Mouse (Mus musculus): Measurements from ENCODE around the gene Tango2.
A peak's percentile ranks its signal among the peaks of the same experiment; 100 is the strongest.

Tango2 gene

DNA sequence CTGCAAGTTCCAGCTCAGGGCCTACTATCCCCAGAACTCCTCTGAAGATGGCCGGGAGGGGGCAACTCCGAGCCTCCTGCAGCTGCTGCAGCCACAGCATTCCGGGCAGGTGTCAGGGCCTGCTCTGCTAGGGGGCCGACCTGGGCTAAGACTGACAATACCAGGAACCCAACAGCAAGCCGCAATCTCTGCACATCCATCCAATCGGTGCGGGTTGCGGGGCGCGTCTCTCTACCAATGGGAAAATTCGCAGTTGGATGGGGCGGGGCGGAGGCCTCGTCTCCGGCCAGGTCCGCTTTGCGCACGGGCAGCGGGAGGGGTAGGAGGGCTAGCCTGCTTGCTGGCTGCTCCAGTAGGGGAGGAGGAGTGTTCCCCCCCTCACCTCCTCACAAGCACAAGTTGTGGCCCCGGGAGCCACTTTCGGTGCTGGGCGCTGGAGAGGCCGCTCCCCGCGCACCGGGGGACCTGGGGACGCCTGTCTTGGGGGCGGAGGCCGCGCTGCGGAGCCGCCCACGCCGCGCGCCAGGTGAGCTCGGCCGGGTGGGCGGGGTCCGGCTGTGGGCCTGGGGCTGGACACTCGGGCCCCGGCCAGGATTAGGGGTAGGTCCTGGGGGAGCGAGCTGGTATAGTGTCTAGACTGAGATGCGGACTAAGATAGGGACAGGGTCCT, at the start of gene Tango2, which contains the start of gene Arvcf:
Tango2 (minus strand) TSS at position 173 of the 670 bp plus-strand sequence.
Arvcf (plus strand) TSS at position 252 of the 670 bp plus-strand sequence.
- peak; percentile 96 to 98 for DNase-seq

DNA sequence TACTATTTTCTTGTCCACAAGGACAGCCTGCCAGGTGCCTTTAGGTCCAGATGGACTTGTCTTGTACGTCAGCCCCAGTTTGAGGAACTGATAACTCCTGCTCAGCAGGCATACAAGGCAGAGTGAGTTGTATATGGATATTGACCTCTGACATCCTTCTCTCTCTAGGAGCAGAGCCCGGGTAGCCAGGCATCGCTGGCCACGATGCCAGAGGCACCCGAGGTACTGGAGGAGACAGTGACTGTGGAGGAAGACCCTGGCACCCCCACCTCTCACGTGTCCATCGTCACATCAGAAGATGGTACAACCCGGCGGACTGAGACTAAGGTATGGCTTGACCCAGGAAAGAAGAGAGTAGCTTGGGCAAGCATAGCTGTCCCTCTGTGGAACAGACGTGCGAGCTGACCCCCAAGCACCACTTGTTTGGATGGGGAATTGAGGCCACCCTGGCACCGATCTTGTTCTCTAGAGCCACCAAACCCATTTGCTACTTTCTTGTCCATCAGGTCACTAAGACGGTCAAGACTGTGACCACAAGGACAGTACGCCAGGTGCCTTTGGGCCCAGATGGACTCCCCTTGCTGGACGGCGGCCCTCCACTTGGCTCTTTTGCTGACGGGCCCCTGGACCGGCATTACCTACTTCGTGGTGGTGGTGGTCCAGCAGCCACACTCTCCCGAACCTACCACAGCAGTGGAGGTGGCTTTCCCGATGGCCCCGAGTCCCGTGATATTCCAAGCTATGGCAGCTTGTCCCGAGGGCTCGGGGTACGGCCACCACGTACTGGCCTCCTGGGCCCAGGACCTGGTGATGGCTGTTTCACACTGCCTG, 49.1 kb upstream of the Tango2 start:
- peak in 1 of 2 experiments; percentile 21 for DNase-seq

DNA sequence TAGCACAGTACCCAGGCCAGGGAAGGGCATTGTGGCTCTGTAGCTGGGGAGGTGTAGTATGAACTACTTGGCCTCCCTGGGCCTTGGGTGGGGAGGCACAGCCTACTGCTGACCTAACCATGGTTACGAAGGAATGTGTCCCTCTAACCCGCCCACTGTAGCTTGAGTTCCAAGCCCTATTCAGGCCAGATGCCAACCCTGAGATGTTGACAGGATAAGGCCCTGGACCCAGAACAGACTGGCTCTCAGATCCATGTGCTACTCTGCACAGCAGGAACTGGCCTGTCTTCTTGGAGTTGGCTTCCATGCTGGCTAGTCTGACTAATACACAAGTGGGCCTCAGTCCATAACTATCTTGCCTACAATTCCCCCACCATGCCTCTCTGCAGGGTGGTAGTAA, 48.3 kb upstream of the Tango2 start:
- DNase-seq: peak; percentile 78 to 84

DNA sequence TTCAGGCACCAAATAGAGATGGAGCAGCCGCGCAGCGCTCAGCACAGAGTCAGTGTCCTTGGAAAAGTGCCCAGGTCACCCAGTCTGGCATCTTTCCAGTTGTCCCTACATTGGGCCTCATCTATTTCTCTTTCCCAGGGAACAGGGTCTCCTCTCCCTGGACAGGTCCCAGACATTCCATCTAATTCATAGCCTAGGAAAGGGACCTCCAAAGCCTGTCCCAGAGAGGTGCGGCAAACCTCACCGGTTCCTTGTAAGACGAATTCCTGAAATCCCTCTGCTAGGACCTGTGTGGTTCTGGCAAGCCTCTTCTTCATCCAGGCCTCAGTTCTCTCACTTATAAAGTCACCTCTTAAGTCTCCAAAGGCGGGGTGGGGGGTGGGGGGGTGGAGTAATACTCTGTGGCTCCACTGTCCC, 47.7 kb upstream of the Tango2 start:
- DNase-seq: peak; percentile 58 to 69

DNA sequence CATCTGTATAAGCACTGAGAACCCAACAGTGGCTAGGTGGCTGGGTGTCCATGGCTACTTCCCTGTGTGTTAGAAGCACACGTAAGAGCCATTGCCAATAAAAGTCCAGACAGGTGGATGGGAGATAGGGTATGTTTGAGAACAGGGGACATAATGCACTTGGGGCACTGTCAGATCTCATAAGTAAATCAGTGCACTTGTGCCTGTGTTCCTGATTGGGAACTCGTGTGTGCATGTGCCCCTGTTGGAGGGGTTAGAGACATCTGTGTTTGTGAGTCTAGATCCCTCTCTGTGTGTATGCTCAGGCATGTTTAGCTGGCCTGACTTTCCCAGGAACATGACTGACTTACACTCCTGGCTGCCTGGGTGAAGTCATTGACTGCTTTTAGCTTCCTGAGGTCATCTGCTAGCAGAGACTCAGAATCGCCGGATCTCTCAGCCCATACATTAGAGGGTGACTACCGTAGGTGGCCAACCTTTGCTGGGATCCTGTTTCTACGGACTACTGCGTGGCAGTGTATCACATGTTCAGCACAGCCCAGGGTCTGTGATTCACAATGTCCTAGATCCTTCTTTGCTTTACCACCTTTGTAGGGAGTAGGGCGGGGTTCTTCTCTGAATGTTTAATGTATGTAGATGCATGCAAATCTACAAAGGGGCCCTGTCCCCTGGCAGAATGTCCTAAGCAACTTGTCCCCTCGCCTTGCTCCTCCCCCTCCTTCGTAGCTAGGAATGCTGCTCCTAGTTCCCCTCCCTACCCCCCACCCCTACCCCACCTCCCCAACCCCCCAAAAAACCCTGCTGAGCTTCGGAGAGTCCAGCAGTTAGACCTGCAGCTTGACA, 47.1 kb upstream of the Tango2 start:
- peak; percentile 43 to 45 for DNase-seq

DNA sequence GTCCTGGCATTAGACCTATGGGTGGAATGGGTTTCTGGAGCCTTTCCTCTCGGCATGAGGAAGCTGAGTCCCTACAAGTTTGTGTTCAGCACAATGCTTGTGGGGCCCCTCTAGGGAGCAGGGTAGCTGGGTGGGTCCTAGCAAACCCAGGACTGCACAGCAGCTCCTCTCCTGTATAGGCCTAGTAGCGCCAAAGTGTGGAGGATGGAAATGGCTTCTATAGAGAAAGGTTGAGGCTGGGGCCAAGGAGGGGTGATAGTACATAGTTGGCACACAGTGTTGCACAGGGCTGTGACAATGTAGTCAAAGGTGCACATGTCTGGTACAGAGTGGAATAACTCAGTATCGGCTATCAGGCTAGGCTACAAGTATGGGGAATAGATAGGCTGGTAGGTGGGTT, 46.2 kb upstream of the Tango2 start:
- no peak for DNase-seq

DNA sequence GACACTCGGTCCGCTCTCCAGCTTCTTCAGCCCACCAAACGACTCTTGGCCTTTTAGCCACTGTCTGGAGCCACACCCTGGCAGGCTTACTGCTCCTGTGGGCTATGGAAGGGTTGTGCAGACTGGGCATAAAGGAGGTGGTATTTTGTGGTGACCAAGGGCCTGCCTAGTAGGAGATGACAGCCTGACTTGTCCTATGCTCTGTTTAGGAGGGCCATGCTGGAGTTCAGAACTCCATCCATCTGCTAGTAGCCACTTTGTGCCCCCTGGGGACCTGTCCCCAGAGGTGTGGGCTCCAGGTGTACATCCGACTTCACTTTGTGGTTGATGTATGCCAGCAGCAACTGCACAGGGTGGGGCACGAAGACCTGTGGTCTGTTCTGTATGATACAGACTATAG, 45.7 kb upstream of the Tango2 start:
- DNase-seq: peak in 1 of 2 experiments; percentile 16

DNA sequence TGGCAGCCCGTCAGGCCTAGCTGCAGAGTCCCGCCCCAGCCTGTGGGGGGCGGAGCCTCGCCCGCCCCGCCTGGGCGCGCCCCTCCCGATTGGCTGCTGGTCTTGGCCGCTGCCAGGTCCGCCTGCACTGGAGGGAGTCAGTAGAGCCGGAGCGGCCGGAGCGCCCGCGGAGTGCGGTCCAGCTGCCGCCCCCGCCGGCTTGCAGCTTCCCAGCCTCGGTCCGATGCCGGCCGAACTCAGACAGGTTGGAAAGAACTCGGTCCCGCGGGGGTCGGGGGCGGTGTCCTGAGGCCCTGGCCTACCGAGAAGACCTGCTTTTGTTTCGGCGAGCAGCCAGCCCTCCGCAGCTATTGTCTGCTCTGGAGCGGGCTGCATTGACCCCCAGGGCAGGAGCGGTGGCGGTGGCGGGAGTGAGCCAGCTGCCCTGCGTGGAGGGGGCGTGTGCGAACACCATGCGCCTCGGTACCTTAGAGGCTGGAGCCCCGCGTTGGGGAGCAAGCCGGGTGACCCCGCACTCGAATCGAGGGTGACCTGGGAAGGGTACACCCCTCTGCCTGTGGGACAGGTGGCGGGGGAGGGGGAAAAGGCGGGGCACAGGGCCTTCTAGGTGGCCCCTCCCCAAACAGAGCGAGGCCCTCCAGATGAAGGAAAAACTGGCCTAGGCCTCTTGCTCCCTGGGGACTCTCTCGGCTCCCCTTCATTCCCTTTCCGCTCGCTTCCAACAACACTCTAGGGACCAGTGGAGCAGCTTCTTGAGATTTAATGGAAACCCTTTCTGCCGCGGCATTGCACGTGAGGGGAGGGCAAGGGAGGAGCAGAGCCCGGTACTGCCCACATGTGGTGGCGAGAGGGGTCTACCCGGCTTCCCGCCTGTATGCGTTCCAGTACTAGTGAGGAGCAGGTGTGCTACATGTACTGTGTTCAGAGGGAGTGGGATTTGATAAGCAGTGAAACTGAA, 44.8 kb upstream of the Tango2 start:
- peak; percentile 72 to 83 for DNase-seq

DNA sequence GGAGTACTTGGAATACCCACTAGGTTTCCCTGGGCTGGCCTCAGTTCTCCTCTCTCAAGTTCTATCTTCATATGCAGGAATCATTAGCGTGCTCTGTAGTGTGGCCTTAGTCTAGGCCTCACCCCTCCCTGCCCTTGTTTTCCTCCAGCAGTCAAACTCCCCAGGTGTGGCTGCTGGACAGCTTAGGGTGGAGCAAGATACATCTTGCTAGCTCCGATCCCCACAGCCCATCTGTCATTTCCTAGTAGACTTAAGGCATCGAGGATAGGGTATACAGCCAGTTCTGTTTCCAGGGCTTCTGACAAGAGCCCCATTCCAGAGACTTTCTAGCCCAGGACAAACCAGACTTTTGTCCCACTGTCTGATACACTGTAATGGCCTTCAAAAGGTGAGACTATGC, 43.8 kb upstream of the Tango2 start:
- DNase-seq: peak; percentile 4 to 9

DNA sequence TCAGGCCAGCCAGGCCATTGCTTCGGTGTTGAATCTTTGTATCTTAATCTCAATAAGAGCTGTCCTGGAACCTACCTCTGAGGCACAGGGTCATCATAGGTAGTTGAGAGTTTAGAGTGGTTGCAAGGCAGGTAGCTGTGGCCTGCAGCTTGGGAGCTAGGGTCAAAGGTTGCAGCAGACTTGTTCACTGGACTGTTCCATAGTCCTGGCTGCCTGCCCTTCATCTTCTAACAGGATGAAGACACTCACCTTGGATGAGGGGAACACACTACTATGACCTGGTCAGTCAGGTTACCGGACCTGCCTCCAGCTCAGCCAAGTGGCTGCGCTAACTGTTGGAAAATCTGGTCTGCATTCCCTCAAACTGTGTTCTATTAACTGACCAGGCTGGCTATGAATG, 43.2 kb upstream of the Tango2 start:
- peak in 1 of 2 experiments; percentile 3 for DNase-seq

DNA sequence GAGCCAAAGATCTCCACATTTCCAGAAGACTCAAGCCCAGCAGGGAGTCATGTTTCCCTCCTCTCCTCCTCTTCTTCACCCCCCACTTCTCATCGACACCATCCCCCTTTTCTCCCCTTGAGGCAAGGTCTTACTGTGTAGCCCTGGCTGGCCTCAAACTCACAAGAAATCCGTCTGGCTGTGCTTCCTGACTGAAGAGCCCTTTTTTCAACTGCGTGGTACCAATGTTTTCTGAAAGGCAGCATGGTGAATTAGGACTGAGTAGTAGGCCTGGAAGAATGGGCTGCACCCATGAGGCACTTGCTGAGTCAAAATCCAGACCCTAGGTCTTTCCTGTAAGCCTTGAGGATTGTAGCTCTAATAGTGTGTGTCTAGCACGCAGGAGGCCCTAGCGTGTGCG, 42.5 kb upstream of the Tango2 start:
- peak in 1 of 2 experiments; percentile 2 for DNase-seq

DNA sequence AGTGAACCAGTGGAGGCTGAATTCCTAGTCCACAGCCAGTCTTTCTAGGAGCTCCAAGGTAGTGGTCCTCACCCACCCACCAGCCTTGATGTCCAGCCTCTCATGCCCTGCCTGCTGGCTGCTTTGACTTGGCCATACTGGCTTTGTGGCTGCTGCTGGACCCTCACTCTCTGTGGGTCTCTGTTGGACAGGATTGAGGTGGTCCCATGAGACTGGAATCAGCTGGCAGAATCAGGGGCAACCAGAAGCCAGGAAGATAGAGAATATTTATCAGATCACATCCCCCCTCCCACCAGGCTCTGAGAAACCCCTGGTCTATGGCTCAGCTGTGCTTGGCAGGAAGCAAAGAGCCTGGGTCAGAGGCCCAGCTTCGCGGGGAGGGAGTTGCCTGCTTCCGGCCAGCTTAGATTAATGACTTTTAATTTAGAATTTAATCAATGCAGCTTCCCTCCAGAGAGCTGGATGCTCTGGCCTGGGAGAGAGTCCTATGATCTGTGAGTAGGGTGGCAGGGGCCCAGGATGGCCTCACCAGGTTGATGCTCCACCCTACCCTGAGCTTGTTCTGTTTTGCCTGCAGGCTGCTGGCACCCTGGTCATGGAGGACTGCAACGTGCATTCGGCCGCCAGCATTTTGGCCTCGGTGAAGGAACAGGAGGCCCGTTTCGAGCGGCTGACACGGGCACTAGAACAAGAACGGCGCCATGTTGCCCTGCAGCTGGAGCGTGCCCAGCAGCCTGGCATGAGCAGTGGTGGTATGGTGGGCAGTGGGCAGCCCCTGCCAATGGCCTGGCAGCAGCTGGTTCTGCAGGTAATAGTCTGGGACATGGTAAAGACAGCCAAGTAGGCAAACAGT, 40.9 kb upstream of the Tango2 start:
- peak; percentile 20 to 33 for DNase-seq

DNA sequence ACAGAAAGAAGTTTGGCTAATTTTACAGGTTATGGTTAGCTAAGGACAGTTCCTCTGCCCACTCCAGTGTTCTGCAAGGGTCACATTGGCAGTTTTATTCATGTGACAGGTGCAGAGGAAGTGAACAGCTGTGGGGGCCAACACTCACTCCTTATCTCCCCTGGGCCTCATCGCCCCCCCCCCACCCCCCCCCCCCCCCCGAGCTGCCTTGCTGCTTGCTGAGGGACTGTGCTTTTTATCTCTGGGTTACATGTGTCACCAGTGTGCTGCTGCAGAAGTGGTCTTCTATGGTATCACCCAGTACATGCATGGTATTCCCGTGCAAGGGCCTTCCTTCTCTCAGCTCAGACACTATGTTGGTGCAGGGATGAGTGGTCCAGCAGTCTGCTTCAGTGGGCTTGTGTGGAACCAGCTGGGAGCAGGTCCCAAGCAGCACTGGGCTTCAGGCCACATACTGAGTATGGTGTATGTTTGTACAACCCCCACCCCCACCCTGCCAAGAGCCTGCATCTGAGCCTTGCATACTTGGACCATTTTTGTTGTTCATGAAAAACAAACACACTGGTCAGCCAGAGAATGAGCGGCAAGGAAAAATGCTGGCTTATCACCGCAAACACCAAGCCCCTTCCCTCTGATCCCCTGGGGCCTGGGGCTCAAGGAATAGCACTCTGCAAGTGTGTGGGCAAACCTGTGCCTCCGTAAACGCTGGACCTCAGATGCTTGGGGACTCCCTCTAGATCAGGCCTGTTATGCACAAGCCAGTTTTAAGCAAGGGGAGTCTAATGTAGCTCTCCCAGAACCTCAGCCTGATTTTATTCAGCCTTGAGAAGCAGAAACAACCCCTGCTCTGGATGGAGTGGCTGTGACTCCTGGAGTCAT, 40.0 kb upstream of the Tango2 start:
- DNase-seq: peak; percentile 8 to 10

DNA sequence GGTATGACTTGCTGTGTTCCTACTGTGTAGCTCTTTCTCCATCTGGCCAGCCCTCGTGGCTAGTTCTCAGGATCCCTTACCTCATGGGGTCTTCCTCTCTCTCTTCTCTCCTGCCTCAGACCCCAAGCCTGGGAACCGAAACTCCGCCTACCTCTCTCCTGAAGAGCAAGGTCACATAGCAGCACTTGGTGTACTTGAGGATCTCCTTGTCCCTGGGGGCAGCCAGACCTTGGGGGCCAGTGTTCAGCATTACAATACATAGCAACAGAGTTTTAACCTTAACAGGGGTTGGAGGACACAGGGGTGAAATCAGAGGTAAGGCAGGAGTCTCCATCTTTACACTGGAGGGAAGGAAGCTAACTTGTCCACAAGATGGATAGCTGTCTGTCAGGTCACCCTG, 39.1 kb upstream of the Tango2 start:
- DNase-seq: peak; percentile 6 to 7

DNA sequence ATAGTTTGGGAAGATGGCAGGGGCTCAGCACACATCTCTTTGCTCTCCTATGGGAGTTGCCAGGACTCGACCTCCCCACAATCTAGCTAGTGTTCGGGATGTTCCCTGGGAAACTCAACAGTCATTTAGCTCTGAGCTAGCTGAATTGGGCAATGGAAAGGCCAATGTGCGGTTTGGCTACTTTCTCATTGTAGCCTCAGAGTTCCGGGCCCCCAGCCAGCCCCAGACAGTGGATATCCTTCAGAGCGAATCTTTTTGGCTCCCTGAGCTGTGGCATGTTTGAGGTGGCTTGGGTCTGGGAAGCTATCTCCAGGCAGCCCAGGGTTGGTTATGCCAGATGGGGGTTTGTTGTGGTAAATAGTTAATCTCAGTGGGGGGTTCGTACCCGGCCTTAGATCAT, 38.5 kb upstream of the Tango2 start:
- peak; percentile 51 to 71 for DNase-seq

DNA sequence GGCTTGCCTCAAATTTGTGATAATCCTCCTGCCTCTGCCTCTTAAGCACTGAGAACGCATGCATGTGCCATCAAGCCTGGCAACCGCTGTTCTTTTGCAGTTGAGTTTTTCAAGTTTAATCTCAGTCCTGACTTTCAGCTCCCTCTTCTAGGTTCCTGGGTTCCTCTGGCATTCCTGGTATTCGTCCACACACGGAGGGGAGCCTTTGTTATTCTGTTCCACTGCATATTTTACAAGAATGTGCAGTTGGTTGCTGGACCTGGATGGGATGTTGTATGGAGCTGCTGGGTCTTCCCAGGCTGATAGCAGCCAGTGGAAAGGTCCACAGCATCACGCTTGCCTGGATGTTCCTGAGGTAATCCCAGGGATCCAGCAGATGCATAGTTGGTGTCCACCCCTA, 37.5 kb upstream of the Tango2 start:
- no peak for DNase-seq

DNA sequence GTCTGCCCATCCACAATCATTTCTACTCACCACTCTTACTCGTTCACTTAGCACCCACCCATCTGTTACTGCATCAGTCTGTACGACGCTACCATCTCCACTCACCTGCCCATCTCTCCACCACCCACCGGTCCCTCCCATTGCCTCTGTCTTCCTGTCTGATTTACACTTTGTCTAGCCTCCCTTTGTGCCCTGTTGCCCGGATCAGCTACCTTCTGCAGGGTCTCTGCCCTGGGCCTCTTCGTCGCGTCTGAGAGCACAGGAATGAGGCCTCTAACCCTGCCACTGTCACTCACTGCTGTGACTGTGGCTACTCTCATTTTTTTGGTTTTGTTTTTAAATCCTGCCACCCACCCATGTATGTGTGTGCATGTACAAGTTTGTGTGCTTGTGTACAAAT, 36.8 kb upstream of the Tango2 start:
- peak; percentile 3 to 9 for DNase-seq

DNA sequence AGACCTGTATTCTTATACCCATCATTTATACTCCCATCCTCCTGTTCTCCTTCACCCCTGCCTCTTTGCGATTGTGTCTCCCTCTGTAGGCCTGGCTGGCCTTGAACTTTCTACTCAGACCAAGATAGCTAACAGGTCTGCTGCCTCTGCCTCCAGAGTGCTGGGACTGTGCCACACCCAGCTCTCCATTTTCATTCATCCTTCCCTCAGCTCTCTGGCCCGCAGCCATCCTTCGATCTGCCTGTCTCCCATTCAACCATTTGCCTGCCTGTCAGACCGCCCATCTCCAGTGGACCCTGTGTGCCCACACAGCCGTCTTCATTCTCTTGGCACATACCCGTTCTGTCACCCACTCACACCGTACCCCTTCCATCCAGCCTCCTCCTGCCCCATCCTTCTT, 36.3 kb upstream of the Tango2 start:
- DNase-seq: peak; percentile 19 to 36

DNA sequence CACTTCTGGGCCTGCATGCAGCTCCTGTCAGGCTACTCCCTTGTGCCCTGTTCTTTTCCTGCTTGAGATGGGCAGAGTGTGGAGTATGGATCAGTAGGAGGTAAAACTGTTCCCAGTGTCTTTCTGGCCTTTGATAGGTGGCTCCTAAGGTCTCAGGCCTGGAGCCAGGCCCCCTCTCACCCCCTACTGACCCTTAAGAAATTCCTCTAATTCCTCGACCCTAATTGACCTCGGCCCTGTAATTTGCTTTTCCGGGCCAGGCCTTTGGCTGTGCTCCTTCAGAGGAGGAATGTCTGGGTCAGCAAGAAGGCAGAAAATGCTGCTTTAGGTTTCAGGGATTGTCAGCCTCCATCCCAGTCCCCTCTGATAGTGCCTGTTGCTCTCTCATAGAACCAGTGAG, 35.9 kb upstream of the Tango2 start:
- DNase-seq: peak in 1 of 2 experiments; percentile 6
